Mouse (Mus musculus) ovary, adult 2 months (tissue): ENCODE results near the gene Olfr1308. TPM values are rescaled to one million over a fixed set of nuclear protein-coding genes. Genes with fewer than 3 reads are reported as not detected.

Experiments used
- polyA plus RNA-seq: library from polyadenylated mRNA; depleted of rRNA; stranded (reverse); fragments of >200 nt; gene quantifications from 2 replicates; pipeline ENCODE4 v1.2.3, GENCODE M21; 2012; rRNA removed

Gene Olfr1308
- polyA plus RNA-seq, result not detected in 2 replicates

GRCm38 (mm10) chr2:111964844-111965243 lies at the start of gene Olfr1308:
Gene Olfr1308, minus strand, starts transcription at chr2:111964944.

GRCm38 (mm10) chr2:112012608-112013007 lies 47.9 kb upstream of the Olfr1308 start, which contains the start of gene Olfr1310:
Gene Olfr1310, minus strand, starts transcription at chr2:112012708.

GRCm38 (mm10) chr2:111990181-111990580 lies 25.4 kb upstream of the Olfr1308 start, which contains the start of gene Olfr1309:
Gene Olfr1309, minus strand, starts transcription at chr2:111990281.

GRCm38 (mm10) chr2:111949340-111949739 lies 15.4 kb downstream of the Olfr1308 start, which contains the start of gene Olfr1307:
Gene Olfr1307, minus strand, starts transcription at chr2:111949440.

GRCm38 (mm10) chr2:111916171-111916570 lies 48.6 kb downstream of the Olfr1308 start, which contains the start of gene Olfr1306:
Gene Olfr1306, minus strand, starts transcription at chr2:111916271.

Other genes starting within 250 kb of the Olfr1308 start
- not detected in 2 replicates for gene Olfr1301, start 213.9 kb downstream of the Olfr1308 start, polyA plus RNA-seq
- gene Olfr1302, start 187.5 kb downstream of the Olfr1308 start, polyA plus RNA-seq, result not detected in 2 replicates
- gene Olfr1303, start 144.6 kb downstream of the Olfr1308 start, polyA plus RNA-seq, result not detected in 2 replicates
- not detected in 2 replicates for gene Olfr1305, start 87.8 kb downstream of the Olfr1308 start, polyA plus RNA-seq
- not detected in 2 replicates for gene Olfr1306, start 48.7 kb downstream of the Olfr1308 start, polyA plus RNA-seq
- not detected in 2 replicates for gene Olfr1307, start 15.5 kb downstream of the Olfr1308 start, polyA plus RNA-seq
- gene Olfr1309, start 25.3 kb upstream of the Olfr1308 start, polyA plus RNA-seq, result not detected in 2 replicates
- not detected in 2 replicates for gene Olfr1310, start 47.8 kb upstream of the Olfr1308 start, polyA plus RNA-seq
- not detected in 2 replicates for gene Olfr1311, start 59.5 kb upstream of the Olfr1308 start, polyA plus RNA-seq
- gene Olfr1312, start 85.3 kb upstream of the Olfr1308 start, polyA plus RNA-seq, result not detected in 2 replicates
- not detected in 2 replicates for gene Olfr1313, start 112.9 kb upstream of the Olfr1308 start, polyA plus RNA-seq
- gene Olfr1314, start 131.8 kb upstream of the Olfr1308 start, polyA plus RNA-seq, result not detected in 2 replicates
- not detected in 2 replicates for gene Olfr1315-ps1, start 150.5 kb upstream of the Olfr1308 start, polyA plus RNA-seq
- not detected in 2 replicates for gene Olfr1316, start 170.0 kb upstream of the Olfr1308 start, polyA plus RNA-seq
- not detected in 2 replicates for gene Olfr1317, start 175.4 kb upstream of the Olfr1308 start, polyA plus RNA-seq
- gene Olfr1318, start 189.3 kb upstream of the Olfr1308 start, polyA plus RNA-seq, result not detected in 2 replicates